Mouse (Mus musculus) testis, adult 2 months (tissue): Measurements from ENCODE around the gene Fam227a.

Experiments used
- CTCF ChIP-seq: fragments of 200-500 bp; IDR thresholded peaks from 2 replicates; pipeline ENCODE4 v1.5.1; 2012; ENCODE audit warnings: low read depth, mild to moderate bottlenecking, inconsistent platforms, low read length, moderate library complexity; ENCODE audit not compliant: control insufficient read depth, insufficient read depth, insufficient replicate concordance
- POLR2A ChIP-seq: fragments of 200-500 bp; IDR thresholded peaks from 2 replicates; pipeline ENCODE4 v1.6.1; 2012; ENCODE audit warnings: low read depth, mild to moderate bottlenecking, inconsistent platforms, low read length, moderate library complexity; ENCODE audit not compliant: control insufficient read depth

- TF ChIP-seq CTCF, result no peak
- TF ChIP-seq POLR2A, result no peak
Measured at GRCm38 (mm10) chr15:79630471-79630870, 28.3 kb downstream of the Fam227a start.
